Mouse (Mus musculus): ENCODE measurements at regions not wholly inside any gene's neighbourhood (a gene's known extent, or its start where the extent isn't known, plus 50 kb on each side); places are given as distances from the start of the nearest gene placed in this dataset.

GRCm38 (mm10) chr9:115778862-115779261 is 130.4 kb upstream of the Gadl1 start:
- no peak for ATAC-seq (ENCODE audit: insufficient read depth, low FRiP score)
- WGBS = 53% methylated on average over 5 of the region's 5 CpGs

DNA sequence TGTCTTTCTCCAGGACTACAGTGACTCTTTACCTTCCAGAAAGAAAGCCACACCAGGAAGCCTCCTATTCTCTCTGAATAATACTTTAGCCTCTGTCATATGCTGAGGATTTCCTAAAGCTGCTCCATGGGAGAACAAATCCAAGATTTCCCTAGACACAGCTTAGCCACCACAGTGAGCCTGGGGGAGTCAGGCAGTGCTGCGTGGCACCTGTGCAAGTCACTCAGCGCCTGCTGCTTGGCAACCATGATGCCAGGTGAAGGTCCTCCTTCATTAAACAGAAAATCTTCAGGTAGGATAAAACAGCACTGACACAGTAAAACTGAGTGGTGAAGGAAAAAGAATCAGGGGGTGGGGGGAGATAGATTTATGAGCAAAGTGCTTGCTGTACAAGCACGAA is 109.9 kb upstream of the Gadl1 start:
- 80% methylated on average over 3 of the region's 3 CpGs for WGBS
- Histone ChIP-seq H3K27me3 (ENCODE audit: control insufficient read depth, insufficient read depth, low read length) (no peaks in the 10 kb centered on the region), H3K36me3 (ENCODE audit: control insufficient read depth, insufficient read depth, low read length) (no peaks in the 10 kb centered on the region), H3K27ac (ENCODE audit: low read length) (no peak overlapping the region), H3K4me3 (replicated peaks; ENCODE audit: low read length) (no peak overlapping the region), H3K4me1 (ENCODE audit: control insufficient read depth, insufficient read depth, low read length) (no peaks in the 10 kb centered on the region), H3K4me2 (ENCODE audit: low read depth, low read length) (no peak overlapping the region), H3K9me3 (replicated peaks; ENCODE audit: control insufficient read depth, low read length) (no peaks in the 10 kb centered on the region), H3K9ac (ENCODE audit: low read length) (no peak overlapping the region)
- no peak for ATAC-seq (ENCODE audit: insufficient read depth, low FRiP score)

More at GRCm38 (mm10) chr9:115778862-115779261, 130.4 kb upstream of the Gadl1 start:
- Histone ChIP-seq H3K4me2 (ENCODE audit: low read depth, low read length) (no peak overlapping the region), H3K4me1 (ENCODE audit: control insufficient read depth, insufficient read depth, low read length) (no peaks in the 10 kb centered on the region), H3K27ac (ENCODE audit: low read length) (no peak overlapping the region), H3K4me3 (replicated peaks; ENCODE audit: low read length) (no peak overlapping the region), H3K36me3 (ENCODE audit: control insufficient read depth, insufficient read depth, low read length) (no peaks in the 10 kb centered on the region), H3K27me3 (ENCODE audit: control insufficient read depth, insufficient read depth, low read length) (no peaks in the 10 kb centered on the region), H3K9me3 (replicated peaks; ENCODE audit: control insufficient read depth, low read length) (peaks cover 4% of the 10 kb centered on the region; the same call in 1 of the 2 replicates), H3K9ac (ENCODE audit: low read length) (no peak overlapping the region)

GRCm38 (mm10) chr9:115800624-115801023 is 108.6 kb upstream of the Gadl1 start:
- no peak overlapping the region for H3K4me3 ChIP-seq (replicated peaks; ENCODE audit: low read length)
- H3K4me2 ChIP-seq (ENCODE audit: low read depth, low read length) = no peak overlapping the region
- no peak overlapping the region for H3K9ac ChIP-seq (ENCODE audit: low read length)
- WGBS = 55% methylated on average over 6 of the region's 6 CpGs
- no peaks in the 10 kb centered on the region for H3K36me3 ChIP-seq (ENCODE audit: control insufficient read depth, insufficient read depth, low read length)
- no peak for ATAC-seq (ENCODE audit: insufficient read depth, low FRiP score)
- H3K9me3 ChIP-seq (replicated peaks; ENCODE audit: control insufficient read depth, low read length) = no peaks in the 10 kb centered on the region
- H3K27ac ChIP-seq (ENCODE audit: low read length) = no peak overlapping the region
- H3K27me3 ChIP-seq (ENCODE audit: control insufficient read depth, insufficient read depth, low read length) = no peaks in the 10 kb centered on the region
- H3K4me1 ChIP-seq (ENCODE audit: control insufficient read depth, insufficient read depth, low read length) = no peaks in the 10 kb centered on the region

DNA sequence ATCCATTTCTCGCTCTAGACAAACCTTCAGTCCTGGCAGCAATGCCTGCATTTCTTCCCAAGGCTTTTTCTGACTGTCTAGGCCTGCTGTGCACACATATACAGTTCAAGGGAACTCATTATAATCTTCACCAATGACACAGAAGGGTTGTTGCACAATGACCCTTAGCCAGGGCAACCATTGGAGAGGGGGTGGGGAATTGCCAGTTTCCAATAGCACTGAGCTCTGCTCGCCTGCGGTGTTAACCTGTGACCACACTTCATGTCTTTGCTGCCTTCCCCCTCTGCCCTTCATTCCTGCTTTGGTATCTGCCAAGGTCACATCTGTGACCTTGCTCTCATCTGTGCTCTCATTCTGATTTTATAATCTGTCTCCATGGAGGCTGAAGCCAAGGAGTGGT is 106.2 kb upstream of the Gadl1 start:
- no peaks in the 10 kb centered on the region for H3K4me1 ChIP-seq (ENCODE audit: control insufficient read depth, insufficient read depth, low read length)
- no peaks in the 10 kb centered on the region for H3K36me3 ChIP-seq (ENCODE audit: control insufficient read depth, insufficient read depth, low read length)
- H3K27me3 ChIP-seq (ENCODE audit: control insufficient read depth, insufficient read depth, low read length) = no peaks in the 10 kb centered on the region
- 78% methylated on average over 3 of the region's 3 CpGs for WGBS
- no peak overlapping the region for H3K9ac ChIP-seq (ENCODE audit: low read length)
- no peak overlapping the region for H3K4me3 ChIP-seq (replicated peaks; ENCODE audit: low read length)
- no peak for ATAC-seq (ENCODE audit: insufficient read depth, low FRiP score)
- no peak overlapping the region for H3K4me2 ChIP-seq (ENCODE audit: low read depth, low read length)
- H3K27ac ChIP-seq (ENCODE audit: low read length) = no peak overlapping the region
- no peaks in the 10 kb centered on the region for H3K9me3 ChIP-seq (replicated peaks; ENCODE audit: control insufficient read depth, low read length)

DNA sequence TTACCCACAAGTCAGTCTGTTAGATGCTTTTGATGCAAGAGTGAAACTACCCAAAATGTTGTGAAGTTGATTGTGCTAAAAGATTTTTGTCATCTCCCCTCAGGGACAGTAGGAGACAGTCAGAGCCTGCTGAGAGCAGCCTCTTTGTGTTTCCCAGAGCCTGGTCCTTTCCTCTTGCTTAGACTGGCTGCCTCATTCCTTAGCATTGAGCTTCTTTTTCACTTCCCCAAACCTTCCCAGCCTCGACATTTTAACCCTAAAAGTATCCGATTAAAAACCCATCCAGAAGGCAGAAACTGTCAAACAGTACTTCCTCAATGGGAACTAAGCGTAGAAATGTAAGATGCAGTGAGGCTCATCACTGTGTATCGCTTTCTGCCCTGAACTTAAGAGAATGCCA is 104.0 kb upstream of the Gadl1 start:
- Histone ChIP-seq H3K9me3 (replicated peaks; ENCODE audit: control insufficient read depth, low read length) (no peaks in the 10 kb centered on the region), H3K27me3 (ENCODE audit: control insufficient read depth, insufficient read depth, low read length) (no peaks in the 10 kb centered on the region), H3K27ac (ENCODE audit: low read length) (no peak overlapping the region), H3K4me3 (replicated peaks; ENCODE audit: low read length) (no peak overlapping the region), H3K36me3 (ENCODE audit: control insufficient read depth, insufficient read depth, low read length) (no peaks in the 10 kb centered on the region), H3K4me2 (ENCODE audit: low read depth, low read length) (no peak overlapping the region), H3K9ac (ENCODE audit: low read length) (no peak overlapping the region), H3K4me1 (ENCODE audit: control insufficient read depth, insufficient read depth, low read length) (no peaks in the 10 kb centered on the region)
- ATAC-seq (ENCODE audit: insufficient read depth, low FRiP score) = no peak
- WGBS = 49% methylated on average over 4 of the region's 4 CpGs

GRCm38 (mm10) chr9:115806018-115806702 is 103.1 kb upstream of the Gadl1 start:
- Histone ChIP-seq H3K36me3 (ENCODE audit: control insufficient read depth, insufficient read depth, low read length) (no peaks in the 10 kb centered on the region), H3K4me3 (replicated peaks; ENCODE audit: low read length) (no peak overlapping the region), H3K9ac (ENCODE audit: low read length) (no peak overlapping the region), H3K27ac (ENCODE audit: low read length) (no peak overlapping the region), H3K9me3 (replicated peaks; ENCODE audit: control insufficient read depth, low read length) (no peaks in the 10 kb centered on the region), H3K4me1 (ENCODE audit: control insufficient read depth, insufficient read depth, low read length) (no peaks in the 10 kb centered on the region), H3K4me2 (ENCODE audit: low read depth, low read length) (no peak overlapping the region), H3K27me3 (ENCODE audit: control insufficient read depth, insufficient read depth, low read length) (no peaks in the 10 kb centered on the region)
- 41% methylated on average over 10 of the region's 10 CpGs for WGBS
- ATAC-seq (ENCODE audit: insufficient read depth, low FRiP score) = no peak

DNA sequence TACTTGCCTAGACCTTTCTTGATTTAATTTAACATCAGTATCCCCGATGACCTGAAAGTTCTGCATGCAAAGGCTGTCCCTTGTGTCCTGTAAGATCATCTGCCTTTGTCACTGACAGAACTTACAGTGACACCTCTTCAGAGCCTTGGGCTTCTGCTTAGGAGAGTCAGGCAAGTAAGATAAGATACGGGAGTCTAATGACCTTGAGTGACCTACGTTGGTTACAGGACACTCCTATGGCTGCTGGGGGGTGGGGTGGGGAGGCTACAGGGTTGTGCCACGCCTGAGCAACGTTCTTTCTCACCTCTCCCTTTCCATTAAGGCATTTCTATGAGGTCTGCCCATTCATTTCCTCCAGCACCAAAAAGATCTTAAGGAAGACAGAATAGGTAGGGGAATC is 69.1 kb upstream of the Gadl1 start:
- 42% methylated on average over 5 of the region's 5 CpGs for WGBS
- H3K4me1 ChIP-seq (ENCODE audit: control insufficient read depth, insufficient read depth, low read length) = no peaks in the 10 kb centered on the region
- H3K4me2 ChIP-seq (ENCODE audit: low read depth, low read length) = no peak overlapping the region
- H3K4me3 ChIP-seq (replicated peaks; ENCODE audit: low read length) = no peak overlapping the region
- H3K27ac ChIP-seq (ENCODE audit: low read length) = no peak overlapping the region
- no peaks in the 10 kb centered on the region for H3K27me3 ChIP-seq (ENCODE audit: control insufficient read depth, insufficient read depth, low read length)
- H3K9me3 ChIP-seq (replicated peaks; ENCODE audit: control insufficient read depth, low read length) = no peaks in the 10 kb centered on the region
- no peak for ATAC-seq (ENCODE audit: insufficient read depth, low FRiP score)
- no peak overlapping the region for H3K9ac ChIP-seq (ENCODE audit: low read length)
- H3K36me3 ChIP-seq (ENCODE audit: control insufficient read depth, insufficient read depth, low read length) = no peaks in the 10 kb centered on the region

GRCm38 (mm10) chr9:115840791-115841190 is 68.5 kb upstream of the Gadl1 start:
- no peak for ATAC-seq (ENCODE audit: insufficient read depth, low FRiP score)
- H3K4me2 ChIP-seq (ENCODE audit: low read depth, low read length) = no peak overlapping the region
- no peak overlapping the region for H3K4me3 ChIP-seq (replicated peaks; ENCODE audit: low read length)
- no peaks in the 10 kb centered on the region for H3K9me3 ChIP-seq (replicated peaks; ENCODE audit: control insufficient read depth, low read length)
- no peaks in the 10 kb centered on the region for H3K36me3 ChIP-seq (ENCODE audit: control insufficient read depth, insufficient read depth, low read length)
- H3K4me1 ChIP-seq (ENCODE audit: control insufficient read depth, insufficient read depth, low read length) = no peaks in the 10 kb centered on the region
- no peak overlapping the region for H3K27ac ChIP-seq (ENCODE audit: low read length)
- H3K27me3 ChIP-seq (ENCODE audit: control insufficient read depth, insufficient read depth, low read length) = no peaks in the 10 kb centered on the region
- no peak overlapping the region for H3K9ac ChIP-seq (ENCODE audit: low read length)
- WGBS = 81% methylated on average over 8 of the region's 8 CpGs

DNA sequence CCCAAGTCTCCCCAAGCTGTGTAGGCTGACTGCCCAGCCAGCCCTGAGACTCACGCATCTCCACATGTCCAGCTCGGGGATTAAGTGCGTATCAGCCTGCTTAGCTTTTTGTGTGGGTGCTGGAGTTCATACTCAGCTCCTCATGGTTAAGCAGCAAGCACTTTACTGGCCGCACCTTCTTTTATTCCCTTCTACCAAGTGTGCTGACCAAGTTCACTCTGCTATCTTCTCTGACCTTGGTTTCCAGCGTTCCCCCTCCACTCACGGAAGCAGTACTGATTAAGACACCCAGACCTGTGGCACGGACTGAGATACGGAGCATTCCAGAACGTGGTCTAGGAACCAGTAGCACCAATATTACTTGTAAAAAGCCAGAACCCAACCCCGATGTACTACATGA is 67.6 kb upstream of the Gadl1 start:
- Histone ChIP-seq H3K4me2 (ENCODE audit: low read depth, low read length) (no peak overlapping the region), H3K36me3 (ENCODE audit: control insufficient read depth, insufficient read depth, low read length) (no peaks in the 10 kb centered on the region), H3K4me3 (replicated peaks; ENCODE audit: low read length) (no peak overlapping the region), H3K27ac (ENCODE audit: low read length) (no peak overlapping the region), H3K9ac (ENCODE audit: low read length) (no peak overlapping the region), H3K4me1 (ENCODE audit: control insufficient read depth, insufficient read depth, low read length) (no peaks in the 10 kb centered on the region), H3K9me3 (replicated peaks; ENCODE audit: control insufficient read depth, low read length) (no peaks in the 10 kb centered on the region), H3K27me3 (ENCODE audit: control insufficient read depth, insufficient read depth, low read length) (no peaks in the 10 kb centered on the region)
- ATAC-seq (ENCODE audit: insufficient read depth, low FRiP score) = no peak
- WGBS = 76% methylated on average over 10 of the region's 10 CpGs
